Mouse (Mus musculus) hindbrain, embryonic 14.5 days (tissue): ENCODE data around the gene Gm3285. TPM values are rescaled to one million over a fixed set of nuclear protein-coding genes. Genes with fewer than 3 reads are reported as not detected.

Source experiments
- ATAC-seq: fragments of 200-750 bp; cut with Nextera tagmentation; 2 replicates; pipeline ENCODE4 v1.8.0; 2017; ENCODE audit warnings: moderate number of reproducible peaks, mild to moderate bottlenecking, moderate TSS enrichment, moderate library complexity; ENCODE audit not compliant: low FRiP score
- DNase-seq: peaks from one replicate; pipeline ENCODE4 v3.0.0-alpha.2; 2015; ENCODE audit warnings: low spot score
- H3K27ac ChIP-seq: fragments of 300-500 bp; sonication (generic); 2 replicates; pipeline ENCODE4 v1.5.1; 2014; ENCODE audit warnings: mild to moderate bottlenecking, moderate library complexity
- H3K27me3 ChIP-seq: fragments of 300-500 bp; sonication (generic); 2 replicates; pipeline ENCODE4 v1.6.1; 2014; ENCODE audit warnings: mild to moderate bottlenecking, low read length, mixed read lengths; ENCODE audit not compliant: control insufficient read depth, insufficient read depth
- H3K36me3 ChIP-seq: fragments of 300-500 bp; sonication (generic); replicated peaks from 2 replicates; pipeline ENCODE4 v1.6.1; 2014; ENCODE audit not compliant: control insufficient read depth, insufficient read depth
- H3K4me1 ChIP-seq: fragments of 300-500 bp; sonication (generic); replicated peaks from 2 replicates; pipeline ENCODE4 v1.6.1; 2014; ENCODE audit warnings: antibody characterized with exemption, low read length, mixed read lengths; ENCODE audit not compliant: control insufficient read depth, insufficient read depth
- H3K4me2 ChIP-seq: fragments of 300-500 bp; sonication (generic); replicated peaks from 2 replicates; pipeline ENCODE4 v1.6.1; 2014; ENCODE audit warnings: mild to moderate bottlenecking, moderate library complexity
- H3K4me3 ChIP-seq: fragments of 300-500 bp; sonication (generic); replicated peaks from 2 replicates; pipeline ENCODE4 v1.5.1; 2014; ENCODE audit warnings: mild to moderate bottlenecking, low read length
- H3K9ac ChIP-seq: fragments of 300-500 bp; sonication (generic); 2 replicates; pipeline ENCODE4 v1.6.1; 2014
- H3K9me3 ChIP-seq: fragments of 300-500 bp; sonication (generic); 2 replicates; pipeline ENCODE4 v1.6.1; 2016; ENCODE audit warnings: low read length; ENCODE audit not compliant: control insufficient read depth
- WGBS: fragments of 180-500 bp; shearing (Covaris S2); extraction: QIAGEN DNeasy Blood & Tissue Kit; methylation state at CpG from one replicate; pipeline ENCODE4 v1.1.7; 2014; 5-methylcytosine and 5-hydroxymethylcytosine counted together
- polyA plus RNA-seq: library from polyadenylated mRNA; unstranded; fragments of >200 nt; fragmentation: Nextera tagmentation; extraction: Ambion mirVana; gene quantifications from 2 replicates; pipeline ENCODE4 v1.2.1, GENCODE M21; 2014

The Gm3285 gene
- polyA plus RNA-seq, 1 experiment from 2014 or later: not detected

- Histone ChIP-seq H3K4me2 (no peak overlapping the region), H3K9me3 (peaks cover 24% of the 10 kb centered on the region), H3K4me1 (no peaks in the 10 kb centered on the region), H3K27ac (no peak overlapping the region), H3K9ac (no peak overlapping the region), H3K36me3 (no peaks in the 10 kb centered on the region), H3K4me3 (no peak overlapping the region), H3K27me3 (no peaks in the 10 kb centered on the region)
- 85% methylated on average over 2 of the region's 2 CpGs for WGBS
- DNase-seq (no peak), ATAC-seq (no peak)
Observed at GRCm38 (mm10) chr10:77847538-77847937, 14.2 kb upstream of the Gm3285 start.

GRCm38 (mm10) chr10:77852559-77852958 is 9.2 kb upstream of the Gm3285 start, which contains the start of gene Gm10318:
TSS of gene Gm10318 (plus strand) at chr10:77852859.
- H3K9me3 ChIP-seq: peaks cover 4% of the 10 kb centered on the region; the same call in 1 of the 2 replicates
- DNase-seq: no peak
- 70% methylated on average over 9 of the region's 9 CpGs for WGBS
- ATAC-seq: no peak
- no peak within 1 kb of the TSS for H3K4me2 ChIP-seq
- H3K27me3 ChIP-seq: no peaks in the 10 kb centered on the region
- H3K36me3 ChIP-seq: no peaks in the 10 kb centered on the region
- H3K27ac ChIP-seq: no peak within 1 kb of the TSS
- H3K4me1 ChIP-seq: no peaks in the 10 kb centered on the region
- H3K4me3 ChIP-seq: no peak within 1 kb of the TSS
- H3K9ac ChIP-seq: no peak within 1 kb of the TSS

GRCm38 (mm10) chr10:77864067-77864761 is 2.4 kb downstream of the Gm3285 start:
- peak overlapping the region; percentile 4; the same call in 1 of the 2 replicates for H3K9ac ChIP-seq
- peak; percentile 70 for ATAC-seq
- no peaks in the 10 kb centered on the region for H3K36me3 ChIP-seq
- peak overlapping the region; percentile 14 for H3K4me3 ChIP-seq
- no peak overlapping the region for H3K27ac ChIP-seq
- DNase-seq: no peak
- H3K4me2 ChIP-seq: peak overlapping the region; percentile 34
- no peaks in the 10 kb centered on the region for H3K9me3 ChIP-seq
- 48% methylated on average over 14 of the region's 14 CpGs for WGBS
- no peaks in the 10 kb centered on the region for H3K4me1 ChIP-seq
- H3K27me3 ChIP-seq: no peaks in the 10 kb centered on the region

GRCm38 (mm10) chr10:77864762-77865143 is 3.0 kb downstream of the Gm3285 start:
- ATAC-seq: no peak; the same call in none of the 2 replicates
- Histone ChIP-seq H3K36me3 (no peaks in the 10 kb centered on the region), H3K4me2 (peak overlapping the region; percentile 34), H3K27ac (no peak overlapping the region), H3K4me1 (no peaks in the 10 kb centered on the region), H3K4me3 (peak overlapping the region; percentile 14), H3K9me3 (no peaks in the 10 kb centered on the region), H3K9ac (peak overlapping the region; percentile 4; the same call in 1 of the 2 replicates), H3K27me3 (no peaks in the 10 kb centered on the region)
- no peak for DNase-seq
- 39% methylated on average over 11 of the region's 11 CpGs for WGBS

GRCm38 (mm10) chr10:77867546-77867945 is 5.8 kb downstream of the Gm3285 start:
- Histone ChIP-seq H3K36me3 (no peaks in the 10 kb centered on the region), H3K27me3 (no peaks in the 10 kb centered on the region), H3K4me2 (no peak overlapping the region), H3K4me1 (no peaks in the 10 kb centered on the region), H3K27ac (no peak overlapping the region), H3K9ac (no peak overlapping the region), H3K4me3 (no peak overlapping the region), H3K9me3 (no peaks in the 10 kb centered on the region)
- 18% methylated on average over 1 of the region's 1 CpGs for WGBS
- DNase-seq (no peak), ATAC-seq (no peak)

GRCm38 (mm10) chr10:77869651-77870050 is 7.9 kb downstream of the Gm3285 start:
- no peaks in the 10 kb centered on the region for H3K9me3 ChIP-seq
- H3K27me3 ChIP-seq: no peaks in the 10 kb centered on the region
- H3K27ac ChIP-seq: no peak overlapping the region
- H3K9ac ChIP-seq: no peak overlapping the region
- no peak for DNase-seq
- no peak overlapping the region for H3K4me2 ChIP-seq
- H3K4me1 ChIP-seq: no peaks in the 10 kb centered on the region
- WGBS: 90% methylated on average over 7 of the region's 7 CpGs
- ATAC-seq: no peak
- no peak overlapping the region for H3K4me3 ChIP-seq
- H3K36me3 ChIP-seq: no peaks in the 10 kb centered on the region

- ATAC-seq (no peak), DNase-seq (no peak)
- no peaks in the 10 kb centered on the region for H3K4me1 ChIP-seq
- no peak overlapping the region for H3K4me3 ChIP-seq
- no peaks in the 10 kb centered on the region for H3K27me3 ChIP-seq
- no peak overlapping the region for H3K27ac ChIP-seq
- no peak overlapping the region for H3K4me2 ChIP-seq
- H3K9me3 ChIP-seq: no peaks in the 10 kb centered on the region
- no peaks in the 10 kb centered on the region for H3K36me3 ChIP-seq
- H3K9ac ChIP-seq: no peak overlapping the region
- 67% methylated on average over 6 of the region's 6 CpGs for WGBS
Observed at GRCm38 (mm10) chr10:77878985-77879384, 17.2 kb downstream of the Gm3285 start.

GRCm38 (mm10) chr10:77880305-77880704 is 18.5 kb downstream of the Gm3285 start:
- H3K27me3 ChIP-seq: no peaks in the 10 kb centered on the region
- no peak overlapping the region for H3K4me2 ChIP-seq
- WGBS: 71% methylated on average over 3 of the region's 3 CpGs
- no peak overlapping the region for H3K9ac ChIP-seq
- no peak for DNase-seq
- ATAC-seq: no peak
- H3K27ac ChIP-seq: no peak overlapping the region
- no peak overlapping the region for H3K4me3 ChIP-seq
- H3K9me3 ChIP-seq: no peaks in the 10 kb centered on the region
- no peaks in the 10 kb centered on the region for H3K36me3 ChIP-seq
- no peaks in the 10 kb centered on the region for H3K4me1 ChIP-seq

- Histone ChIP-seq H3K9ac (no peak overlapping the region), H3K4me1 (no peaks in the 10 kb centered on the region), H3K4me2 (no peak overlapping the region), H3K9me3 (no peaks in the 10 kb centered on the region), H3K27ac (no peak overlapping the region), H3K4me3 (no peak overlapping the region), H3K27me3 (no peaks in the 10 kb centered on the region), H3K36me3 (no peaks in the 10 kb centered on the region)
- 87% methylated on average over 5 of the region's 5 CpGs for WGBS
- ATAC-seq (no peak), DNase-seq (no peak)
Observed at GRCm38 (mm10) chr10:77882553-77882952, 20.8 kb downstream of the Gm3285 start.
